Mouse (Mus musculus): ENCODE results near the gene Ppard. TPM values are rescaled to one million over a fixed set of nuclear protein-coding genes. Genes with fewer than 3 reads are reported as not detected.

Ppard gene
- 4.3 TPM for polyA plus RNA-seq (2015; fragmentation: Illumina TruSeq; extraction: RNeasy Lipid Tissue Mini Kit (QIAGEN cat#74804); ENCODE audit: insufficient read depth, low replicate concordance)

DNA sequence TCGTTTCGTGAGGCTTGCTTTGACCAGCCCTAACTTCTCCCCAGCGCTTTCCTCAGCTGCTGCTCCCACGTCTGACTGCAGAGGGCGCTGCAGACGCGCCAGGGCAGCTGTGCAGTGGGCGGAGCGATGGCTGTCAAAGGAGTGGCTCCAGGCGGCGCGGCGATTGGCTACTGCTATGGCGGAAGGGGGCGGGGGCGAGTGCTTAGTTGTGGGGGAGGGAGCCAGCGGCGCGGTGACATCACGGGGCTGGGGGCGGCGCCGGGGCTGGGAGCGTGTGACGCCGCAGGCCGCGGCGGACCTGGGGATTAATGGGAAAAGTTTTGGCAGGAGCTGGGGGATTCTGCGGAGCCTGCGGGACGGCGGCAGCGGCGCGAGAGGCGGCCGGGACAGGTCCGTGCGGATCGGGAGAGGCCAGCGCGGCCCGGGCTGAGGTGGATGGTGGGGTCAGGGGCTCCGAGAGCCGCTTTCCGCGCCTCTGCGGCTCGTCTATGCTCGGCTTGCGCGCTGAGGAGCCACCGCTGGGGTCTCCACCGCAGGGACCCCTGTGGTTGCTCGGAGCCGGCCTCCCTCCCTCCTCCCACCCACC lies at the start of gene Ppard:
Ppard (plus strand) TSS at position 226 of the 586 bp plus-strand sequence.

GRCm38 (mm10) chr17:28207591-28208313 lies 24.7 kb upstream of the Ppard start, which contains the start of gene Def6:
Def6 (plus strand) TSS chr17:28207778.

GRCm38 (mm10) chr17:28313212-28313879 lies 80.8 kb downstream of the Ppard start, which contains the start of gene Fance:
Fance (plus strand) TSS chr17:28313519.

GRCm38 (mm10) chr17:28328366-28328928 lies 95.9 kb downstream of the Ppard start, which contains the start of gene Rpl10a:
Rpl10a (plus strand) TSS chr17:28328471.

DNA sequence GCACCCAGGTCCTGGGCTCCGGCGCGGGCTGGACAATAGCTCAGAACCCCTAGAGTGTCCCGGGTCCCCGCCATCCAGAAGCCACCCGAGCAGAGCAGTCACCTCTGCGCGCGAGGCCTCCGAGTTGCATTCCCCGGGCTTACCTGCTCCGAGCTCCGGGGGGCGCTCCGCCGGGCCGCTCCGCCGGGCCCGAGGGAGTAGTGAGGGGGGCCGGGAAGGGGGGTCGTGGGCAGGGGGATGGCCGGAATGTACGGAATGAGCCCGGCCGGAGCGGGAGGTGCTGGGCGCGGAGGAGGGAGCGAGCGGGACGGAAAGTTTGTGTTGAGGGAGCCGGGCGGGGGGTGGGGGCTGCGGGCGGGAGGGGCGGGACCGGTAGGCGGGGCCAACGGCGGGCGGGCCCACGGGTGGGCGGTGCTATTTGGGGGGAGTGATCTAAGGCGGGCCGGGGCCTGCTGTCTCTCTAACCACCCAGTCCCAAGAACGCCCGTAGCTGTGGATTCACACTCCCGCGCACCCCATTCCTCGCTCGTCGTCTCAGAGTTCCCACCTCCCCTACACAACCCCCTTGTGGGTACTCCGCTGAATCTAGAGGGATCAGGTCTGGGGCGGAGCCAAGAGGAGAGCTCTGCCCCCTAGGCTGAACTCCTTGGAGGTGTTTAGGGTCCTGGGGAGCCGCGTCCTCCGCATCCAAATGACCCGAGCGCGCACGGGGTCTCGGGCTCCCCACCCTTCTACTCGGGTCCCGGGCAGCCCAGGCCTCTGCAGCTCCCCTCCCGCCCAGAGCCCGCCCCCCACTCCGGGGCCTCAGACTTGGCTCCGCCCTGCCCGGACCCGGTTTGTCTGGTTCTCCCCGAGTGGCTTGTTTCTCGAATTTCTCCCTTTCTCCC lies 118.2 kb downstream of the Ppard start, which contains the start of gene Tead3:
Tead3 (minus strand) TSS at position 352 of the 887 bp plus-strand sequence.

Other genes with a start within 250 kb of the Ppard start
- gene Tcp11, start 152.1 kb upstream of the Ppard start, polyA plus RNA-seq (2015; fragmentation: Illumina TruSeq; extraction: RNeasy Lipid Tissue Mini Kit (QIAGEN cat#74804); ENCODE audit: insufficient read depth, low replicate concordance), result not detected
- gene Scube3, start 90.6 kb upstream of the Ppard start, polyA plus RNA-seq (2015; fragmentation: Illumina TruSeq; extraction: RNeasy Lipid Tissue Mini Kit (QIAGEN cat#74804); ENCODE audit: insufficient read depth, low replicate concordance), result 1.6 TPM
- 4.2 TPM for gene Zfp523, start 55.6 kb upstream of the Ppard start, polyA plus RNA-seq (2015; fragmentation: Illumina TruSeq; extraction: RNeasy Lipid Tissue Mini Kit (QIAGEN cat#74804); ENCODE audit: insufficient read depth, low replicate concordance)
- gene Def6, start 24.9 kb upstream of the Ppard start, polyA plus RNA-seq (2015; fragmentation: Illumina TruSeq; extraction: RNeasy Lipid Tissue Mini Kit (QIAGEN cat#74804); ENCODE audit: insufficient read depth, low replicate concordance), result 35.1 TPM
- 7.9 TPM for gene Fance, start 80.8 kb downstream of the Ppard start, polyA plus RNA-seq (2015; fragmentation: Illumina TruSeq; extraction: RNeasy Lipid Tissue Mini Kit (QIAGEN cat#74804); ENCODE audit: insufficient read depth, low replicate concordance)
- 1,390 TPM for gene Rpl10a, start 95.8 kb downstream of the Ppard start, polyA plus RNA-seq (2015; fragmentation: Illumina TruSeq; extraction: RNeasy Lipid Tissue Mini Kit (QIAGEN cat#74804); ENCODE audit: insufficient read depth, low replicate concordance)
- 1.7 TPM for gene Tead3, start 118.1 kb downstream of the Ppard start, polyA plus RNA-seq (2015; fragmentation: Illumina TruSeq; extraction: RNeasy Lipid Tissue Mini Kit (QIAGEN cat#74804); ENCODE audit: insufficient read depth, low replicate concordance)
- not detected for gene Tulp1, start 132.5 kb downstream of the Ppard start, polyA plus RNA-seq (2015; fragmentation: Illumina TruSeq; extraction: RNeasy Lipid Tissue Mini Kit (QIAGEN cat#74804); ENCODE audit: insufficient read depth, low replicate concordance)